Mouse (Mus musculus): ENCODE results near the gene Eno1. TPM values are rescaled to one million over a fixed set of nuclear protein-coding genes. Genes with fewer than 3 reads are reported as not detected.

Eno1 gene
- polyA plus RNA-seq, 1 experiment from 2014 or later = 1,431 TPM

DNA sequence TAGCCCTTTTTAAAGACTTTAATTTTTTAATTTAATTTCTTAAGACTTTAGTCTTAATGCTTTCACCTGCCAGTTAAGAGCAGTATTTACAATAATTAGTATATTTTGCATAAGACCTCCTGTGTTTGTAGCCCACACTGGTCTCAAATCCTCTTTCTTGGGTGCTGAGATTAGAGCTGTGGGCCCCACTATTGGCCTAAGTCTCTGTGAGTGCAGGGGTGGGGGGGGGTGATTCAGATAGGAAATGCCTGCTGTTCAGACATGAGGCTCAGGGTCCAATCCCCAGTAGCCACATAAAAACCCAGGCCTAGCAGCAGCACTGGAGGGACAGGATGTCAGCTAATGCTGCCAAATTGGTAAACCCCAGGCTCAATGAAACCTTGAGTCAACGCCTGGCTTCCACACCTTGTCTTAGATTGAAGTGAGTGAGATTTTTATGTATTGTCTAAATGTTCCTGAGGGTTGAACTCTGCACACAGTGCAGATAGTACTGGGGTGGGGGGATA, 3.9 kb downstream of the Eno1 start:
- H3K4me2 ChIP-seq (replicated peaks) = peak overlapping the region; percentile 24; the same call in 1 of the 2 replicates
- no peak overlapping the region for H3K9ac ChIP-seq
- no peaks in the 10 kb centered on the region for H3K27me3 ChIP-seq (replicated peaks)
- 78% methylated on average over 1 of the region's 1 CpGs for WGBS
- H3K4me1 ChIP-seq = peaks cover 44% of the 10 kb centered on the region
- H3K36me3 ChIP-seq = peaks cover 50% of the 10 kb centered on the region
- no peaks in the 10 kb centered on the region for H3K9me3 ChIP-seq
- H3K27ac ChIP-seq = no peak overlapping the region
- ATAC-seq (ENCODE audit: low FRiP score, low read depth) = no peak
- H3K4me3 ChIP-seq = no peak overlapping the region

DNA sequence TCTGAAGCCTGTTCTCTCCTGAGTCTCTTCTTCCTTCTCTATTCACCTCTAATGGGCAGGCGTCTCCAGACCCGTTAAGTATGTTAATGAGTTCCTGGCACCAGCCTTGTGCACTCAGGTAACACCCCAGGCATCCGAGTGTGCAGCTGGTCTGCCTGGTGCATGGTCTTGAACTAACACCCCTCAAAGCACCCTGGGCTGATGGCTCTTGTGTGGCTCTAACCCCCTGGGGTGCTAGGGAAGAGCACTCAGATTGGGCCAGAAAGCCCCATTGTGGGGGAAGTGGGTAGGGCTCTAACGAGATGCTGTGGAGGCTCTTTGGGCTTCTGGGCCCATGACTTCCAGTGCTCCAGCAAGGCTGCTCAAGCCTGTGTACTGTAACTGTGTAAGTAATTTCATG, 5.2 kb downstream of the Eno1 start:
- H3K36me3 ChIP-seq = peaks cover 61% of the 10 kb centered on the region
- 73% methylated on average over 4 of the region's 4 CpGs for WGBS
- H3K4me2 ChIP-seq (replicated peaks) = no peak overlapping the region
- H3K27ac ChIP-seq = no peak overlapping the region
- H3K4me3 ChIP-seq = no peak overlapping the region
- H3K27me3 ChIP-seq (replicated peaks) = no peaks in the 10 kb centered on the region
- 0 out of 2 replicates have a peak overlapping the region, but pooled peaks have one; percentile 3 for H3K9ac ChIP-seq
- H3K9me3 ChIP-seq = no peaks in the 10 kb centered on the region
- peaks cover 42% of the 10 kb centered on the region for H3K4me1 ChIP-seq
- ATAC-seq (ENCODE audit: low FRiP score, low read depth) = no peak

DNA sequence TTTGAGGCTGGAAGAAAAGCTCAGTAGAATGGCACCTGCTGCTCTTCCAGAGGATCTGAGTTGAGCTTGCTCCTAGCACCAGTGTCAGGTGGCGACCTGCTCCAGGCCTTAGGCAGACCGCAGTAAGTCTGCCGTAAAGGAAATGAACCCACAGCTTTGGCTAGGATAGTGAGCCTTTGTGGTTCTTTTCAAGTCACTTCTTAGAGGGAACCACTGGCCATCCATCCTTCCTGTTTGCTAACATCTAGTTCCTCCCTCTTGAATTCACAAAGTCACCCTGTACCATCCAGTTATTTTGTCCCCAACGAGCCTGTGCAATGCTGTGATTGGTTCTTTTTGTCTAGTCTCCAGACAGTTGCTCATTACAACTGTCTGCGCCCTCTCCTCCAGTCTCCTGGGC, 6.2 kb downstream of the Eno1 start:
- peaks cover 41% of the 10 kb centered on the region for H3K4me1 ChIP-seq
- no peak overlapping the region for H3K4me2 ChIP-seq (replicated peaks)
- ATAC-seq (ENCODE audit: low FRiP score, low read depth) = no peak
- no peaks in the 10 kb centered on the region for H3K9me3 ChIP-seq
- H3K27me3 ChIP-seq (replicated peaks) = no peaks in the 10 kb centered on the region
- no peak overlapping the region for H3K4me3 ChIP-seq
- H3K27ac ChIP-seq = no peak overlapping the region
- peaks cover 72% of the 10 kb centered on the region for H3K36me3 ChIP-seq
- 0 out of 2 replicates have a peak overlapping the region, but pooled peaks have one; percentile 13 for H3K9ac ChIP-seq
- WGBS = 83% methylated on average over 5 of the region's 5 CpGs

DNA sequence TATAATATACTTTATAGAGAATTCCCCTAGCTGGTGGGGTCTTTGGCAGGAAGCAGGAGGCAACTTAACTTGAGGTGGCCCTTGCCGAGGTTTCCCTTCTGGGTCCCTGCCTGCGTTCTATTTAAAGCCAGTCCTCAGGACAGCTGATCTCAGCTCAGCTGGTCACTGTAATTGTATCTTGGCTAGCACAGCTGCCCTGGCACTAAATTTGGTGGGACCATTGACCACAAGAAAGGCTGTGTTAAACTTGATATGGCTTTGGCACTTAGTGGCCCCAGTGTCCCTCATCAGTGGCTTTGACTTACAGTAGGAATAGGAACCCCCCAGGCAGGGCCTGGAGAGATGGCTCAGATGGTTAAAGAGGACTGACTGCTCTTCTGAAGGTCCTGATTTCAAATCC, 9.4 kb downstream of the Eno1 start:
- Histone ChIP-seq H3K9ac (no peak overlapping the region), H3K9me3 (no peaks in the 10 kb centered on the region), H3K36me3 (peaks cover 92% of the 10 kb centered on the region), H3K4me2 (replicated peaks) (no peak overlapping the region), H3K27ac (no peak overlapping the region), H3K4me1 (peaks cover 28% of the 10 kb centered on the region), H3K27me3 (replicated peaks) (no peaks in the 10 kb centered on the region), H3K4me3 (no peak overlapping the region)
- ATAC-seq (ENCODE audit: low FRiP score, low read depth) = no peak
- 78% methylated on average over 2 of the region's 2 CpGs for WGBS

DNA sequence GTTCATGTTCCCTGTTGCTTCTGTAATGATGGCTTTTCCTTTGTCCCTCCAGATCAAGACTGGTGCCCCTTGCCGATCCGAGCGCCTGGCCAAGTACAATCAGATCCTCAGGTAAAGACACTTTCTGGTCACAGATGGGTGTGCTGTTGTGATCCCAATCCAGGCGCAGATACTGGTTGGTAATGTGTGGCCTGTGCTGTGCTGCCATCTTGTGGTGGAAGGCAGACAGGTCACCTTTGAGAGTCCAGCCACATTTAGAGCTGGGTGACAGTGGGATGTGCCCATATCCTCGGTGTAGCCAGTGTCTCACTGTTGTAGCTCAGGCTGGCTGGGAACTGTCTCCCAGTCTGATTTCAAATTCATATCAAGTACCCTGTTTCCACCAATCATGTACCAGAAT, 11.5 kb downstream of the Eno1 start:
- peaks cover 74% of the 10 kb centered on the region for H3K36me3 ChIP-seq
- 68% methylated on average over 5 of the region's 5 CpGs for WGBS
- no peaks in the 10 kb centered on the region for H3K9me3 ChIP-seq
- no peak overlapping the region for H3K4me3 ChIP-seq
- no peaks in the 10 kb centered on the region for H3K27me3 ChIP-seq (replicated peaks)
- ATAC-seq (ENCODE audit: low FRiP score, low read depth) = 0 out of 2 replicates have a peak, but pooled peaks have one; percentile 38
- H3K4me1 ChIP-seq = peaks cover 22% of the 10 kb centered on the region
- no peak overlapping the region for H3K27ac ChIP-seq
- H3K4me2 ChIP-seq (replicated peaks) = no peak overlapping the region
- H3K9ac ChIP-seq = no peak overlapping the region

DNA sequence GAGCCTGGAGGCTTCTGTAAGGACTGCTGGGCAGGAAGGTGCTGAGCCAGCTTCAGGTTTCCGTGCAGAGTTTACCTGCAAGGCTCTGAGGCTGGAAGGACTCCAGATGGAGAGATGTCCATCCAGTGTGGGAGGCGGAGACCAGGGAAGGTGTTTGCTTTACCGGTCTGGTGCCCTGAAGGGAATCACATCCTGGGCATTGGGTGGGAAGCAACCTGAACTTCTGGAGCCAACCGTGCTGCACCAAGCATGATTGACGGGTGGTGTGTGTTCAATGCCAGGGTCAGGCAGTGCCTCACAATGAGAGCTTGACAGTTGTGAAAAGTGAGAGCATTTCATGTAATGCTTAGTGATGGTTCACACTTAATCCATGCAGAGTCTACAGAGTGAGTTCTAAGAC, 12.4 kb downstream of the Eno1 start:
- H3K36me3 ChIP-seq = peaks cover 65% of the 10 kb centered on the region
- no peaks in the 10 kb centered on the region for H3K27me3 ChIP-seq (replicated peaks)
- H3K9me3 ChIP-seq = no peaks in the 10 kb centered on the region
- H3K4me3 ChIP-seq = no peak overlapping the region
- H3K9ac ChIP-seq = no peak overlapping the region
- H3K4me2 ChIP-seq (replicated peaks) = no peak overlapping the region
- 83% methylated on average over 5 of the region's 5 CpGs for WGBS
- no peak for ATAC-seq (ENCODE audit: low FRiP score, low read depth)
- peaks cover 19% of the 10 kb centered on the region for H3K4me1 ChIP-seq
- no peak overlapping the region for H3K27ac ChIP-seq

DNA sequence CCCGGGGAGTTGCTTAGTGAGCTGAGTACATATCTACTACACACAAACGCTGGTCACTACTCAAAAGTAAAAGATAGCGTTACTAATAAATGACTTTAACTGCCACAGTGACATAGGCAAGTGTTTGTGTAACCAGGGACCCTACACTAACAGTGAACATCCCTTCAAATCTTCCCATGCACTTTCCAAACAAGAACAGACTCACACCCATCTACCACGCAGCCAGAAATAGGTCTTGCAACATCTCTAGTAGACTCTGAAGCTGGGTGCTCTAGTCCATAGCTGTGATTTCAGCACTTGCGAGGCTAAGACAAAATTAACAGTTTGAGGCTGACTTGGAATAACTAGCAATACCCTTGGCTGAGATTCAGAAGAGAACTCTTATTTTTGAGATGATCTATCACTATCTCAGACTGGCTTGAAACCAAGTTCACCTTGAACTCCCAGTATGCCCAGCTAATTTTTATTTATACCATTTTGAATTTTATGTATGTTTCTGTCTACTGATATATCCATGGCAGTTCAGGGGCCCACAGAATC, 13.3 kb downstream of the Eno1 start:
- H3K4me2 ChIP-seq (replicated peaks) = no peak overlapping the region
- WGBS = 77% methylated on average over 5 of the region's 5 CpGs
- peaks cover 19% of the 10 kb centered on the region for H3K4me1 ChIP-seq
- H3K9me3 ChIP-seq = no peaks in the 10 kb centered on the region
- ATAC-seq (ENCODE audit: low FRiP score, low read depth) = no peak
- H3K27ac ChIP-seq = no peak overlapping the region
- H3K36me3 ChIP-seq = peaks cover 56% of the 10 kb centered on the region
- no peak overlapping the region for H3K4me3 ChIP-seq
- H3K27me3 ChIP-seq (replicated peaks) = no peaks in the 10 kb centered on the region
- H3K9ac ChIP-seq = no peak overlapping the region

DNA sequence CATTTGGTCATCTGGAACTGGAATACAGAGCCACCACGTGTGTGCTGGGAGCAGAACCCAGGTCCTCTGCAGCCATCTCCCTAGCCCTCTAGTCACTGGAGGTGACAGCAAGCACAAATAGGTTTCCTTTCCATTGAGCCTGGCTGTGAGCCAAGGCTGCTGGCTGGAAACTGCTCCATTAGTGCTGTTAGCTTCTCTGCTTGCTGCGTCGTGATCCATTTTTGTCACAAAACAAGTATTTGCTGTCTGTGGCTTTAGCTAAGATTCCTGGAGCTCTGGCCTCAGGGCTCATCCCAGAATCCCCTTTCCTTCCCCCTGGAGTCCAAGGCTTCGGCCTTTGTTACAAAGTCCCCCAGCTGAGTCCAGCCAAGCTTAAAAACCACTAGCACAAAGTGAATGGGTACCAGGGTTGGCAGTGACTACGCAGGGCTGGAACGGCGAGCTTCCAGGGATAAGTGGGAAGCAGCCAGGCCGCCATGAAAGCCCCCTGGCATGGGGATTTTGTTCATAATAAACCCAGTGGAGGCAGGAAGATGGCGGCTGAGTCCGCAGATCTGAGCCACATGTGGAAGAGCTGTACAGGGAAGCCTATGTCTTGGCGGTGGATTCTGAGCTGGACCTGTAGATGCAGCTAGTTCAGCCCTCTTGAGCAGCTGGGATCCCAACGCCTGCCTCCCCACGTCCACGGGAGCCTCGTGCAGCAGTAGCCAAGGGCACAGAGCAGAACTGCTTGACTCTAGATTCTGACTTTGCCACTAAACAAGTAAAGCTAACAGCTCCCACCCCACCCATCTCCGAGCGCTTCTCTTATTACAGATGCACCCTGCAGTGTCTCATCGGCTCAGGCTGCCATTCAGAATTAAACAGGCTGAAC, 14.3 kb downstream of the Eno1 start:
- Histone ChIP-seq H3K36me3 (peaks cover 46% of the 10 kb centered on the region), H3K4me3 (no peak overlapping the region), H3K9me3 (no peaks in the 10 kb centered on the region), H3K27me3 (replicated peaks) (no peaks in the 10 kb centered on the region), H3K9ac (no peak overlapping the region), H3K27ac (peak overlapping the region; percentile 15), H3K4me1 (peaks cover 19% of the 10 kb centered on the region), H3K4me2 (replicated peaks) (no peak overlapping the region)
- ATAC-seq (ENCODE audit: low FRiP score, low read depth) = peak; percentile 51
- WGBS = 44% methylated on average over 18 of the region's 18 CpGs

DNA sequence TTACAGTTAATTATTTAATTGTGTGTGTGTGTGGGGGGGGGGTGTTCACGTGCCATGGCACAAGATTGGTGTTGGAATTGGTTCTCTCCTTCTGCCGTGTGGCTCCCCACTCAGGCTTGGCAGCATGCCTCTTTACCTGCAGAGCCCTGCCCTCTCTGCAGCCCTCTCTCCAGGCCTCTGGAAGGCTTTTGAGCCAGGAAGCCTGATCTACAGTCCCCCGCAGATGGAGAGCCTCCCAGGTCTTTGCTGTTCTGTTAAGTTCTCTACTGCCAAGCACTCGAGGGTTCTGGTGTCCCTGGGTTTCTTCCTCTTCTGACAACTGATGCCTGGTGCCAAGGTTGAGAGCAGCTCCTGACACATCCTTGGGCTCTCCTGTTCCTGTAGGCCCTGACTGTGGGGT, 17.9 kb downstream of the Eno1 start:
- no peaks in the 10 kb centered on the region for H3K27me3 ChIP-seq (replicated peaks)
- ATAC-seq (ENCODE audit: low FRiP score, low read depth) = no peak
- peaks cover 27% of the 10 kb centered on the region for H3K4me1 ChIP-seq
- no peak overlapping the region for H3K4me3 ChIP-seq
- H3K9ac ChIP-seq = no peak overlapping the region
- H3K4me2 ChIP-seq (replicated peaks) = no peak overlapping the region
- WGBS = 74% methylated on average over 4 of the region's 4 CpGs
- H3K9me3 ChIP-seq = no peaks in the 10 kb centered on the region
- H3K27ac ChIP-seq = no peak overlapping the region
- H3K36me3 ChIP-seq = peaks cover 13% of the 10 kb centered on the region

DNA sequence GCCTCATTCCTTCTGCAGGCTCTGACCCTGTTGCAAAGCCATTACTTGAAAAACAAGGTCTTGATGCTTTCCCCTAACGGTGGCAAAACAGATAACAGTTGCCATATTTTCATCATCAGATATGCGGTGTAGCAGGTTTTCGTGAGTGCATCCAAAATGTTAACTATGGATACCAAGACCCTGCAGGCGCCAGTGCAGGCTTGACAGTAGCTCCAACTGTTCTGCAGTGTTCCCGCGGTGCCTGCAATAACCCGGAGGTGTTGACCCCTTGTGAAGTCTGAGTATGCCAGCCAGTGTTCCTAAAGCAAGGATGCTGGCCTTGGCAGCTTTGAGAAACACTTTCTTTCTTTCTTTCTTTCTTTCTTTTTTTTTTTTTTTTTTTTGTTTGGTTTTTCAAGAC, 18.7 kb downstream of the Eno1 start:
- no peak overlapping the region for H3K9ac ChIP-seq
- H3K4me1 ChIP-seq = peaks cover 25% of the 10 kb centered on the region
- no peak overlapping the region for H3K4me3 ChIP-seq
- no peaks in the 10 kb centered on the region for H3K27me3 ChIP-seq (replicated peaks)
- H3K4me2 ChIP-seq (replicated peaks) = no peak overlapping the region
- H3K27ac ChIP-seq = no peak overlapping the region
- H3K36me3 ChIP-seq = peaks cover 6% of the 10 kb centered on the region
- no peaks in the 10 kb centered on the region for H3K9me3 ChIP-seq
- no peak for ATAC-seq (ENCODE audit: low FRiP score, low read depth)
- 88% methylated on average over 7 of the region's 7 CpGs for WGBS

DNA sequence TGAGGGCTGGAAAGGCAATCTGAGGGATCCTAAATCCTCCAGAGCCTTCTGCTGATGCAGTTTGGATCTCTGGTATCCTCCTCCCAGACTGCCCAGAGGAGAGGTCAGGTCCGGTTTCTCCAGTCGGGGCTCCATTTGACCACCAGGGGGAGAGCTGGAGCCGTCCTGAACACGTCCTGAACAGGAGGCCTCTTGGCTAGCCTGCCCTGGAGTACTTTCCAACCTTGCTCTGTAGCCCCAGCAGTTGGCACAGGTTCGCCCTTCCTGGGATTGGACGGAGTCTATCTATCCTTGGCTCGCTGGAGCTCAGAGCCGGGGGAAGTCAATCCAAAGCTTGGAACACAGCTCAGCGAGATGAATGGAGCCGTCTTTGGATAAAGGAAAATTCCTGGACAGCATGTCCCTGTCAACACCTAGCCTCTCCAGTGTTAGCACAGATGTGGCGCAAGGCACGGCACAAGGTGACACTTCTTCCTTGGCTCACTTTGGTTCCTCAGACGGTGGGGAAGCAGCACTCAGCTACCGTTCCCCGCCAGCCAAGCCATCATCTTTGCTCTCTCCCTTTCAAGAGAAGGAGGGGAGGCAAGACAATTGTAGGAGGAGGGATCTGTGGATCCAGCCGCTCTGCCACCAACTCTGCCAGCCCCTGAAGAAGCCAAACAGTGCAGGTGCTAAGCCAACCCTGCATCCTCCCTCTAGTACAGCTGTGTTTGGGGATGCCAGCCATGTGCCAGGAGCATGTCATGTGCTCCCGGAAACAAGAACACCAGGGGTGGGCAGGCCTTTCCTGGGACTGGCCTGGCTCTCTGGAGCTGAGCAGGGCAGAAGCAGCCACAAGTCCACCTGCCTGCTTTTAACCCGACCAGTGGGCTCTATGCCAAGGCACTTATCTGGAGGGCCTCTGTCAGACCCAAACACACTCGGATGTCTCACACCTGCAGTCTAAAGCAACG, 21.0 kb downstream of the Eno1 start:
- Histone ChIP-seq H3K27me3 (replicated peaks) (no peaks in the 10 kb centered on the region), H3K27ac (no peak overlapping the region), H3K4me1 (peaks cover 8% of the 10 kb centered on the region), H3K9me3 (no peaks in the 10 kb centered on the region), H3K4me3 (no peak overlapping the region), H3K9ac (no peak overlapping the region), H3K36me3 (peaks cover 3% of the 10 kb centered on the region), H3K4me2 (replicated peaks) (no peak overlapping the region)
- peak; percentile 64 for ATAC-seq (ENCODE audit: low FRiP score, low read depth)
- WGBS = 56% methylated on average over 20 of the region's 20 CpGs

DNA sequence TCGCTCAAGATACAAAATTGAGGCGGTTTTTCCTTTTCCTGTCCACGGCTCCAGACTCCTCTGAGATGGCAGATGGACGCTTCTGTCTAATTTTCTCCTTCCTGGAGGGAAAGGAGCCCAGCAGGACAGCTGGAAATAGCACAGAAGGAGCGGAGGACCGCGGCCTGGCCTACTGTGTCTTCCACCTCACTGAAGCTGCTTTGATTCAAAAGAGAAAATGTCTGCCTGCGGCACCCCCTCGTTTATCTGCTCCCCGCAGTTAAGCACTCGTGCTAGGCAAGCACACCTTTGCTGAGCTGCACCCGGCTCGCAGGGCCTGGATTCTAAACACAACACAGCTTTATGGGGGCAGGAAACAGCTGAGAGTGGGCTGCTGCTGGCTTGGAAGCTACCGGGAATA, 21.9 kb downstream of the Eno1 start:
- 0 out of 2 replicates have a peak overlapping the region, but pooled peaks have one; percentile 7 for H3K27ac ChIP-seq
- WGBS = 72% methylated on average over 14 of the region's 14 CpGs
- H3K9ac ChIP-seq = 0 out of 2 replicates have a peak overlapping the region, but pooled peaks have one; percentile 7
- H3K4me3 ChIP-seq = no peak overlapping the region
- H3K4me2 ChIP-seq (replicated peaks) = no peak overlapping the region
- H3K9me3 ChIP-seq = no peaks in the 10 kb centered on the region
- peaks cover 8% of the 10 kb centered on the region for H3K4me1 ChIP-seq
- H3K36me3 ChIP-seq = no peaks in the 10 kb centered on the region; the same call in 1 of the 2 replicates
- no peak for ATAC-seq (ENCODE audit: low FRiP score, low read depth)
- H3K27me3 ChIP-seq (replicated peaks) = no peaks in the 10 kb centered on the region
